Mouse (Mus musculus) MEL (cell line): Measurements from ENCODE around the gene Nr6a1.

Source experiments
- CHD2 ChIP-seq: IDR thresholded peaks from 2 replicates; pipeline ENCODE4 v1.6.1; 2011; ENCODE audit warnings: low read length, improper control_type of control experiment
- POLR2A ChIP-seq, 2 experiments: IDR thresholded peaks; 2 replicates each; pipeline ENCODE4 v1.6.1; 2011 to 2012; ENCODE audit warnings: low read length in 2 of 2, mild to moderate bottlenecking in 2 of 2, control low read depth in 1 of 2, improper control_type of control experiment in 1 of 2, low read depth in 1 of 2, moderate library complexity in 1 of 2; ENCODE audit not compliant: control insufficient read depth in 1 of 2, insufficient read depth in 1 of 2, poor library complexity in 1 of 2
- RAD21 ChIP-seq: IDR thresholded peaks from 2 replicates; pipeline ENCODE4 v1.6.1; 2011; ENCODE audit warnings: mild to moderate bottlenecking, low read depth, low read length, improper control_type of control experiment
- SIN3A ChIP-seq: IDR thresholded peaks from 2 replicates; pipeline ENCODE4 v1.6.1; 2012; ENCODE audit warnings: low read length, improper control_type of control experiment, inconsistent platforms

DNA sequence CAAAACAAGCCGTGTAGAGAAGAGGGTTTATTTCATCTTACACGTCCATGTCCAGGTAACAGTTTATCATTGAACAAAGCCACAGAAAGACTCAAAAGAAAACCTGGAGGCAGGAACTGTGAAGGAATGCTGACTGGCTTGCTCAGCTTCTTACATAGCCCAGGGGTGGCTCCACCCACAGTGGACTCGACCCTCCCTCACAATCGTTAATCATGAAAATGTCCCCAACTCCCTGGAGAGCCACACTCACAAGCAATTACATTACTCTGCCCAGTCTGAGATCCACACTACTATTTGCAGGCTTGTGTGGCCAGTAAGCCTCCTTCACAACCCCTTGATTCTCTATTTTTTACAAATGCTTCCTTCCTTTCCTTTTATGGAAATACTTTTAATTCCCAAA is 36.7 kb upstream of the Nr6a1 start:
- TF ChIP-seq CHD2, result no peak
- TF ChIP-seq SIN3A, result no peak
- no peak for TF ChIP-seq POLR2A (IDR thresholded peaks at IDR 0.05; ENCODE audit: control insufficient read depth in 1 of 2, insufficient read depth in 1 of 2, low read depth in 1 of 2, low read length in 2 of 2, poor library complexity in 1 of 2)
- no peak for TF ChIP-seq RAD21
